Mouse (Mus musculus) embryonic fibroblast, embryonic 13.5 days (primary cell): ENCODE data around the gene Aak1. TPM values are rescaled to one million over a fixed set of nuclear protein-coding genes. Genes with fewer than 3 reads are reported as not detected.

Source experiments
- H3K27ac ChIP-seq: 2 replicates; pipeline ENCODE4 v1.5.1; 2012; ENCODE audit warnings: low read length, control low read depth, inconsistent platforms; ENCODE audit not compliant: insufficient read depth
- H3K4me1 ChIP-seq: 2 replicates; pipeline ENCODE4 v1.6.1; 2011; ENCODE audit warnings: low read length; ENCODE audit not compliant: control insufficient read depth, insufficient read depth
- H3K4me3 ChIP-seq: 2 replicates; pipeline ENCODE4 v1.5.1; 2011; ENCODE audit warnings: mild to moderate bottlenecking, control low read depth, low read length; ENCODE audit not compliant: insufficient read depth
- CTCF ChIP-seq: IDR thresholded peaks from 2 replicates; pipeline ENCODE4 v1.5.1; 2011; ENCODE audit warnings: mild to moderate bottlenecking, control low read depth, low read length, moderate library complexity, borderline replicate concordance; ENCODE audit not compliant: insufficient read depth
- POLR2A ChIP-seq: IDR thresholded peaks from 2 replicates; pipeline ENCODE4 v1.6.1; 2011; ENCODE audit warnings: low read depth, mild to moderate bottlenecking, control low read depth, low read length, moderate library complexity
- polyA plus RNA-seq: library from polyadenylated mRNA; stranded (reverse); fragments of >200 nt; gene quantifications from 2 replicates; pipeline ENCODE4 v1.2.4, GENCODE M21; 2011; ENCODE audit warnings: low read depth; ENCODE audit not compliant: missing spikeins, insufficient read length

Gene Aak1
- polyA plus RNA-seq, 1 experiment = 73.3 TPM

DNA sequence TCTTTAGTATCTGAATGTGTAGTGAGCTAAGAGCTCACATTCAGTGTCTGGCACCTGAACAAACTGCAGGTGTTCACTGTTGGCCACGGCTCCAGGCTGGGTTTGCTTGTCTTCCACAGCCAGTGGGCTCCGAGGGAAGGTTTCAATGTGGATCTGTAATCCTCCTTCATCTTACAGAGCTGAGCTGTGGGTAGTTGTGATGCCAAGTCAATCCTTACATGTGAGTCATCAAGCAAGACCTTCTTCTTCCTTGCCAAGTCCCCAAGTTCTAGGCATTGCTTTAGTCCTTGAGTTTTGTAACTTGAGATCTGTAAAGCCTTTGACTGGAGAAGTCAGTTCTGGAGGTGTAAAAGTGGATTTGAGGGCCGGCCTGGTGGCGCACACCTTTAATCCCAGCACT is 124.6 kb downstream of the Aak1 start:
- Histone ChIP-seq H3K27ac (no peak overlapping the region), H3K4me3 (no peak overlapping the region), H3K4me1 (no peaks in the 10 kb centered on the region; the same call in 1 of the 2 replicates)
- TF ChIP-seq POLR2A = no peak
- TF ChIP-seq CTCF = no peak

DNA sequence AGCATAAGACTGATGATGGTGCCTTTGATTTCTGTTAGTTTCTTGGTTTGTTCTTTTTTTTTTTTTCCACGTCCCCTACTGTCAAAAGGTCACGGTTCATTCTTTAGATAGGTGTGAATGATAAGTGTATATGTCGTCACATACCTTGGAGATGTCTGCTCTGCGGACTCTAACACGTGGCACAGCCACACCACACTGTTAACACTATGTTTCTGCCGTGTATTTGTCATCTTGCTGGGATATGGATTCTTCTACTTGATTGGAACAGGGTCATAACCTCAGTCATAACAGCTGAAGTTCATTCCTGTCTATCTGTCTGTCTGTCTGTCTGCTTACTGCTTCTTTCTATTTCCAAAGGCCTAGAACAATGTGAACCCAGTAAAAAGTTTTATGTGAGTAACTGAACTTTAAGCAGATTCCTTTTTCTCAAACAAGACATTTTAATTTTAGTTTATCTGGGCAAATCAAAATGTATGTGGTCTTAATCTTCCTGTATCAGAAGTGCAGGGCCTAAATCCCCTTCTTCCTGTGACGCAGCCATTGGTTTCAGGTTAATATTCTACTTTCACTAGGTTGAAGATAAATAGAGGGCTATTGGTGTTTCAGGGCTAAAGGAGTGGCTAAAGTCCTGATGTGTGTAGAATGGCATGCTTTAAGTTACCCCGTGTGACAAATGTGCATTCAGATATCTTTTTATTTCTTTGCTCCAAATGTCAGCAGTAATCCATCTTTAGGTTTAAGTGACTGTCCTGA is 129.0 kb downstream of the Aak1 start:
- Histone ChIP-seq H3K4me3 (no peak overlapping the region), H3K27ac (no peak overlapping the region), H3K4me1 (no peaks in the 10 kb centered on the region)
- no peak for TF ChIP-seq CTCF
- no peak for TF ChIP-seq POLR2A

DNA sequence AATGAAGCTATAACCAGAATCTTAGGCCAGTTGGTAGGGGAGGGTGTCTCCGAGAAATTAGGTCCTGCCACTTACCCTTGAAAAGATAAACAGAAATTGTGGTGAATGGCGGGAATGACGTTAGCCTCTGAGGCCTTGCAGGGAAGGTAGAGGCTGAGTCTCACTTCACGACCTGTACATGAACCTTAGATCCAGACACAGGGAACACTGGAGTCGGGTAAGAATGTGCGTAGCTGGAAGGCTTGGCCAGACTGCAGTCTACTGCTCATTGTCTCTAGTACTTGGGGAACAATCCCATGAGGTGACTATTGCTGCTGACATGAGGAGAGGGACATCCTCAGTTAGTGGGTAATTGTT is 129.6 kb downstream of the Aak1 start:
- TF ChIP-seq POLR2A (no peak), CTCF (no peak)

DNA sequence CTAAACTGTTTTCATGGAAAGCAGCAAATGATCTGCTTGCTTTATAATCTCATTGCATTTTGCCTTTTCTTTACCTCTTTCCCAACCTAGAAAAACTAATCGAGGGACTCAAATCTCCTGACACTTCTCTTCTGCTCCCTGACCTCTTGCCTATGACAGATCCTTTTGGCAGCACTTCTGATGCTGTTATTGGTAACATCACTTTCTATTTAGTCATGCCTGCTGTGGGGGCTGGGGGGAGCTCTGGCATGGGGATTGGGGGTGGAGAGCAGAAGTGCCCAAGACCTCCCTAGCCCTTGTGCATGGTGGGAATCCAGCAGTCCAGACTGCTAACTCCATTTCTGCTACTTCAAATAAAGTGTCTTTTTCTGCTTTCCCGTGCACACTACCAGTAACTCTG is 131.9 kb downstream of the Aak1 start:
- Histone ChIP-seq H3K4me1 (no peaks in the 10 kb centered on the region), H3K4me3 (no peak overlapping the region), H3K27ac (no peak overlapping the region)
- TF ChIP-seq POLR2A (no peak), CTCF (no peak)

More for the DNA sequence above, 129.6 kb downstream of the Aak1 start:
- H3K27ac ChIP-seq = no peak overlapping the region
- H3K4me3 ChIP-seq = no peak overlapping the region
- H3K4me1 ChIP-seq = no peaks in the 10 kb centered on the region

DNA sequence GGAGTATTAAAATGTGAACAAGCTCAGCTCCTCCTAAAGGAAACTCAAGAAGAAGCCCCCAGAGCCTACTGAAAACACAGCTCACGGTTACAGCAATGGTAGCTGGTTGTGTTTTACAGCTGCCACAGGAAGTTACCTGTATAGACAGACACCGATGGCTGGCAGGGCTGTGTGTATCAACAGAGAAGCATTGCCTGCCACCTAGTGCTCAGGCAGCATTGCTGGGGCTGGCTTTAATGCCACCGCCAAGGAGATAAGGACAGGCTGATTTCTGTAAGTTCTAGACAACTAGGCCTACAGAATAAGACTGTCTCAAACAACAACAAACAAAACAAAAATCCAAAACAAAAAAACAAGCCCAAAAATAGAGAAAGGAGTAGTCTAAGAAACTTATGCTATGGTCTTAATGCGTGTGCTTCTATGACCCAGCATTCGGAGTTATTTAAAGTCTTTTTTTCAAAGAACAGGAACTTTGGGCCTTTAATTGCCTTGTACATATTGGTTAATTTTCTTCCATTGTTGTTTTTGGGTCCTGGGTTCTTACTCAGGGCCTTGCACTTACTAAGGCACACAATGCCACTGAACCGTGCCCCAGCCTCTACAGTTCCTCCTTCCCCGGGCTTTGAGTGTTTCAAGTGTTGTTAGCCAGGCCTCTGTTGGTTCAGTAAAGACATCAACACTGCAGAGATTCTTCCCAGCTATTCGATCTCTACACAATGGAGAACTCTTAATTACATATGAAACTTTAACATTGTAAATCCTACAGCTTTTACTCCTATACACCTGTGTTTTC is 136.2 kb downstream of the Aak1 start:
- no peaks in the 10 kb centered on the region for H3K4me1 ChIP-seq
- no peak overlapping the region for H3K4me3 ChIP-seq
- TF ChIP-seq POLR2A (no peak), CTCF (no peak)
- no peak overlapping the region for H3K27ac ChIP-seq

DNA sequence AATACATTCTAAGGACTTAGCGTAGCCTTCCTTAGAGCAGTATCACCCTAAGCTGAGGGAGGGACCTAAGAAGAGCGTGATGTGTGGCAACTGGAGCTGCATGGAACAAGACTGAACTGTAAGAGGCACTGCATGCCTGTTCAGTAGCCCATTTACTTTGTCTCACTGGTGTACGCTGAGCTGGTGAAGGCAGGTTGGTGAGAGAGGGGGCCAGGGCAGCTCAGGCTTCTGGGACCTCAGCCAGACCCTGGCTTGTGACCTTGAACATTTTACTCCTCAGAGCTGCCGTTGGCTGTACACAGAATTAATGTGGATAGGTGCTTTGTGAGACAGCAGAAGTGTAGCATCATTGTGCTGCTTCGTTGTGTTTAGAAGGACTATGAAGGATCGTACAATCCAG is 140.3 kb downstream of the Aak1 start:
- no peak for TF ChIP-seq POLR2A
- no peak for TF ChIP-seq CTCF
- Histone ChIP-seq H3K4me3 (no peak overlapping the region), H3K4me1 (no peaks in the 10 kb centered on the region), H3K27ac (no peak overlapping the region)

DNA sequence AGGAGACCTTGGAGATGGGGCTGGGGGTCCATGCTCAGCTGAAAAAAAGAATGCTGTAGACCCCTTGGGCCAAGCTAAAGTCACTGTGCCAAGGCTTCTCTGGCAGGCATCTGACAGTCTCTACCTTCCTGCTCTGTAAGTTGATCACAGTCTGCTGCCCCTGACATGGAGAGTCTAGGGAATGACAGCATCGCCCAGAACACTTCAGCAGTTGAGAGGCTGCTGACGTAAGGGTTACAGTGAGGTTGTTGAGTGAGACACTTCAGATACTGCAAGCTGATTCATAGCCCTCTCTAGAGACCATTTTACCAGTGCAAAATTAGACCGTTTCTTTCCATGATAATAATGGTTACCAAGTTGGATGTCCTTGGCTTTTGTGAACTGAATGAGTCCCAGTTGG is 141.7 kb downstream of the Aak1 start:
- Histone ChIP-seq H3K4me1 (no peaks in the 10 kb centered on the region), H3K4me3 (no peak overlapping the region), H3K27ac (no peak overlapping the region)
- TF ChIP-seq CTCF (no peak), POLR2A (no peak)

DNA sequence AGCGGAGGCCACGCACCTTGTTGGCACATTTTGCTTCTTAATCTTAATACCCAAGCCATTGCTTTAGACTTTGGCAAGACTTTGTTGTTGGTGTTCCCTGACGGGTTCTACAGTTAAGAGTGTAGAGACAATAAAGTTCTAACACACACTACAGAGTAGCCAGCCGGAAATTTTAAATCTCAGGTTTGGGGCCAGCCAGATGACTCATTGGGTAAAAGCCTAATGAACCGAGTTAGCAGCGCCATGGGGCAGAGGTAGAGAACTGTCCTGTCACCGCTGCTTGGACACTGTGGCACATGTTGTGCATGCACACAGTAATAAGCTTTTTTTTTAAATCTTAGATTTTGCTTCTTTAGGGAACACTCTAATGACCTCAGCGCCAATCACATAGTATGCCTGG is 143.0 kb downstream of the Aak1 start:
- Histone ChIP-seq H3K4me1 (no peaks in the 10 kb centered on the region), H3K27ac (no peak overlapping the region), H3K4me3 (no peak overlapping the region)
- no peak for TF ChIP-seq CTCF
- TF ChIP-seq POLR2A = no peak

DNA sequence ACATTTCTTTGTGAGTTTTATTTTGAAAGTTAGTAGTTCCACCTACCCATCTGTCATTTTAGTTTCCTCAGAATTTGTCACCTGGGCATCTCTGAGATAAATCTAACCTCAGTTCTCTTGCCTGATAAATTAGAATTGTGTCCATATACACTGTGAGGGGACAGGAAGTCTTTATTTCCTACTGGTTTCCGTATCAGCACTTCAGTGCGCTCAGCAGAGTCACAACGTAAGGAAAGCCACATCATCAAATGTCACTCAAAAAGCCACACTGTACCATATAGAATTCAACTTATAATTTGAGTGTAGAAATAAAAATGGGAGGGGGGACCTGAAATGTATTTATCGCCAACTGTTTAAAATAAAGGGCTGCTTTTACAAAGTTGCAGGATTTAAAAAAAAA is 144.9 kb downstream of the Aak1 start:
- Histone ChIP-seq H3K4me1 (no peaks in the 10 kb centered on the region), H3K27ac (no peak overlapping the region), H3K4me3 (no peak overlapping the region)
- TF ChIP-seq POLR2A = no peak
- no peak for TF ChIP-seq CTCF
